Mouse (Mus musculus): ENCODE measurements at regions not wholly inside any gene's neighbourhood (a gene's known extent, or its start where the extent isn't known, plus 50 kb on each side); places are given as distances from the start of the nearest gene placed in this dataset.

GRCm38 (mm10) chr12:9475836-9476235 lies 94.1 kb upstream of the Osr1 start:
- Histone ChIP-seq H3K9ac (no peak overlapping the region), H3K9me3 (no peaks in the 10 kb centered on the region), H3K36me3 (no peaks in the 10 kb centered on the region), H3K27ac (replicated peaks) (no peak overlapping the region), H3K27me3 (no peaks in the 10 kb centered on the region), H3K4me1 (replicated peaks) (no peaks in the 10 kb centered on the region), H3K4me3 (no peak overlapping the region), H3K4me2 (no peak overlapping the region)
- WGBS: 86% methylated on average over 2 of the region's 2 CpGs
- no peak for ATAC-seq (ENCODE audit: low FRiP score, low read depth)

GRCm38 (mm10) chr12:9478201-9478600 lies 91.7 kb upstream of the Osr1 start:
- Histone ChIP-seq H3K4me2 (no peak overlapping the region), H3K9me3 (no peaks in the 10 kb centered on the region), H3K36me3 (no peaks in the 10 kb centered on the region), H3K27ac (replicated peaks) (no peak overlapping the region), H3K4me1 (replicated peaks) (no peaks in the 10 kb centered on the region), H3K4me3 (no peak overlapping the region), H3K27me3 (no peaks in the 10 kb centered on the region), H3K9ac (no peak overlapping the region)
- WGBS: 82% methylated on average over 1 of the region's 1 CpGs
- no peak for ATAC-seq (ENCODE audit: low FRiP score, low read depth)

GRCm38 (mm10) chr12:9487674-9488413 lies 82.1 kb upstream of the Osr1 start:
- Histone ChIP-seq H3K36me3 (no peaks in the 10 kb centered on the region), H3K27ac (replicated peaks) (no peak overlapping the region), H3K27me3 (no peaks in the 10 kb centered on the region), H3K4me2 (no peak overlapping the region), H3K9ac (no peak overlapping the region), H3K4me3 (no peak overlapping the region), H3K4me1 (replicated peaks) (no peaks in the 10 kb centered on the region), H3K9me3 (no peaks in the 10 kb centered on the region)
- 80% methylated on average over 8 of the region's 8 CpGs for WGBS
- no peak for ATAC-seq (ENCODE audit: low FRiP score, low read depth)

GRCm38 (mm10) chr12:9513926-9514325 lies 56.0 kb upstream of the Osr1 start:
- Histone ChIP-seq H3K36me3 (no peaks in the 10 kb centered on the region), H3K4me1 (replicated peaks) (no peaks in the 10 kb centered on the region), H3K4me2 (no peak overlapping the region), H3K27ac (replicated peaks) (no peak overlapping the region), H3K9me3 (no peaks in the 10 kb centered on the region), H3K4me3 (no peak overlapping the region), H3K9ac (no peak overlapping the region), H3K27me3 (no peaks in the 10 kb centered on the region)
- WGBS: 67% methylated on average over 5 of the region's 5 CpGs
- no peak for ATAC-seq (ENCODE audit: low FRiP score, low read depth)

DNA sequence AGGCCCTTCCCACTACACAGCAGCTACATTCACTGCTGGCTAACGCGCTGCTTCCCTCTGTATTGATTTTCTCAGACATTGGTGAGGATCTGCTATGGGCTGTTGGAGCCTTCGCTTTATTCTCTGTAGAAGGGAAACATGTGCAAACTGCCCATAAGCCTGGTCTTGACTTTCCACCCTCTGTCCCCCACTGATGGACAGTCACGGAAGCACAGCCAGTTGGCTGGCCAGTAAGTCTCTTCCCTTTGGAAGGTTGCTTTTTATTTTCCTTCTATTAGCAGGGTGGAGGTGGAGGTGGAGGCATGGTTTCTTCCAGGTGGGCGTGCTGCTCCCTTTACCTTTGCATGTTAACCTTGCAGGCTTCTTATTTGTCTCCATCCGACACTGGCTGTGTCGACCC lies 51.1 kb upstream of the Osr1 start:
- Histone ChIP-seq H3K4me2 (no peak overlapping the region), H3K4me1 (replicated peaks) (no peaks in the 10 kb centered on the region), H3K9me3 (no peaks in the 10 kb centered on the region), H3K27me3 (no peaks in the 10 kb centered on the region), H3K27ac (replicated peaks) (no peak overlapping the region), H3K4me3 (no peak overlapping the region), H3K36me3 (no peaks in the 10 kb centered on the region), H3K9ac (no peak overlapping the region)
- ATAC-seq (ENCODE audit: low FRiP score, low read depth): no peak
- 81% methylated on average over 7 of the region's 7 CpGs for WGBS

DNA sequence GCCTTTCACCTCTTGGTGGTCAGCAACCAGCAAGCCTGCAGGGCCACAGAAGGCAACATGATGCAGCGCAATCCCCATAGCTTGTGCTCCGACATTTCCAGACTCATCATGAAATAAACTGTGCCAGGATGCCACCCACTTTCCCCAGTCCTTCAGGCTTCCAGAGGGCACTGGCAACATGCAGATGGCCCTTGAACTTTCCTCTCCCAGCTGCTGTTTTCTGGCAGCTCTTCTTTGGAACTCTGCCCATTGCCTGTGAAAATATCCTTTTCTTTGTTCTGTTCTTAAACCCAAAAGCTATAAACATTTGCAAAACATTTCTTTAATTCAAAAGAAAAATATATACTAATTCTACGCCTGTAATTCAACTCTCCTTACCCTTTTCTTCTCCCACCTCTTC lies 50.6 kb upstream of the Osr1 start:
- Histone ChIP-seq H3K4me2 (no peak overlapping the region), H3K27me3 (no peaks in the 10 kb centered on the region), H3K9ac (no peak overlapping the region), H3K27ac (replicated peaks) (no peak overlapping the region), H3K36me3 (no peaks in the 10 kb centered on the region), H3K4me1 (replicated peaks) (no peaks in the 10 kb centered on the region), H3K4me3 (no peak overlapping the region), H3K9me3 (no peaks in the 10 kb centered on the region)
- ATAC-seq (ENCODE audit: low FRiP score, low read depth): no peak
- 66% methylated on average over 3 of the region's 3 CpGs for WGBS

All from hindbrain, embryonic 15.5 days (tissue).